Mouse (Mus musculus) E14TG2a.4 (cell line): ENCODE measurements at regions not wholly inside any gene's neighbourhood (a gene's known extent, or its start where the extent isn't known, plus 50 kb on each side); places are given as distances from the start of the nearest gene placed in this dataset.

Experiments
- CTCF ChIP-seq: conservative IDR thresholded peaks from 2 replicates; pipeline ENCODE4 v1.5.1; 2014; ENCODE audit warnings: low read length
- POU5F1 ChIP-seq: IDR thresholded peaks from 2 replicates; pipeline ENCODE4 v1.6.1; 2014; ENCODE audit warnings: low read length, borderline replicate concordance

GRCm38 (mm10) chr14:60529022-60529421 is 104.8 kb upstream of the Spata13 start:
- TF ChIP-seq CTCF (no peak), POU5F1 (no peak)
